Mouse (Mus musculus) testis, adult 2 months (tissue): ENCODE data around the gene Adam1b. TPM values are rescaled to one million over a fixed set of nuclear protein-coding genes. Genes with fewer than 3 reads are reported as not detected.

Experiments used
- H3K27ac ChIP-seq: fragments of 200-500 bp; 2 replicates; pipeline ENCODE4 v1.5.1; 2012; ENCODE audit warnings: low read depth, low read length; ENCODE audit not compliant: control insufficient read depth, insufficient read depth
- H3K27me3 ChIP-seq: fragments of 200-500 bp; 2 replicates; pipeline ENCODE4 v1.6.1; 2012; ENCODE audit warnings: mild to moderate bottlenecking, low read length, moderate library complexity; ENCODE audit not compliant: control insufficient read depth, insufficient read depth
- H3K36me3 ChIP-seq: fragments of 200-500 bp; 2 replicates; pipeline ENCODE4 v1.6.1; 2012; ENCODE audit warnings: mild to moderate bottlenecking, low read length; ENCODE audit not compliant: control insufficient read depth, insufficient read depth
- H3K4me1 ChIP-seq: fragments of 200-500 bp; 2 replicates; pipeline ENCODE4 v1.6.1; 2012; ENCODE audit warnings: low read length; ENCODE audit not compliant: control insufficient read depth, insufficient read depth
- H3K4me3 ChIP-seq: fragments of 200-500 bp; 2 replicates; pipeline ENCODE4 v1.5.1; 2012; ENCODE audit warnings: low read depth, mild to moderate bottlenecking, low read length, moderate library complexity, mixed read lengths; ENCODE audit not compliant: control insufficient read depth
- CTCF ChIP-seq: fragments of 200-500 bp; IDR thresholded peaks from 2 replicates; pipeline ENCODE4 v1.5.1; 2012; ENCODE audit warnings: low read depth, mild to moderate bottlenecking, inconsistent platforms, low read length, moderate library complexity; ENCODE audit not compliant: control insufficient read depth, insufficient read depth, insufficient replicate concordance
- POLR2A ChIP-seq: fragments of 200-500 bp; IDR thresholded peaks from 2 replicates; pipeline ENCODE4 v1.6.1; 2012; ENCODE audit warnings: low read depth, mild to moderate bottlenecking, inconsistent platforms, low read length, moderate library complexity; ENCODE audit not compliant: control insufficient read depth
- polyA plus RNA-seq: library from polyadenylated mRNA; depleted of rRNA; stranded (reverse); fragments of >200 nt; gene quantifications from 2 replicates; pipeline ENCODE4 v1.2.3, GENCODE M21; 2012

The Adam1b gene
- polyA plus RNA-seq, 1 experiment = 85.1 TPM

DNA sequence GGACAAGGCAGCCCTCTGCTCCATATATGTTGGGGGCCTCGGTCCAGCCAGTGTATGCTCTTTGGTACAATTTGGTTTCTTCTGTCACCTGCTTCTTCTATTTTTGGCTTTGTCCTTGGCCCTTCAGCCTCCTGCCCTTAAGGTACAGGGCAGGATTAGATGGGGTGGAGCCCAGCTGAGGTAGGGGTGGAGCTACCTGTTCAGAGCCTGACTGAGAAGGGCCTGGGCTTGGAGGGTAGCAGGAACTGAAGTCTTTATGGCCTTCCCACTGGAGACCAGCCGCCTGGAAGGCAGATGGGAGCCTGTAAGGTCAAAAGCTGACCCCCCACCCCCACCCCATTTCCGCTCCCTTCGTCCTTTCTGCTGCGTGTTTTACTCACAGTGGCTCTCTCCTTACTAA lies 40.3 kb downstream of the Adam1b start:
- H3K27ac ChIP-seq = no peak overlapping the region
- TF ChIP-seq CTCF (no peak), POLR2A (no peak)
- no peaks in the 10 kb centered on the region for H3K36me3 ChIP-seq
- H3K4me1 ChIP-seq = no peaks in the 10 kb centered on the region
- no peak overlapping the region for H3K4me3 ChIP-seq
- H3K27me3 ChIP-seq = no peaks in the 10 kb centered on the region

GRCm38 (mm10) chr5:121462171-121462502 lies 41.1 kb downstream of the Adam1b start:
- no peaks in the 10 kb centered on the region for H3K27me3 ChIP-seq
- TF ChIP-seq POLR2A (no peak), CTCF (no peak)
- H3K4me1 ChIP-seq = no peaks in the 10 kb centered on the region
- no peak overlapping the region for H3K27ac ChIP-seq
- no peaks in the 10 kb centered on the region for H3K36me3 ChIP-seq
- H3K4me3 ChIP-seq = no peak overlapping the region

DNA sequence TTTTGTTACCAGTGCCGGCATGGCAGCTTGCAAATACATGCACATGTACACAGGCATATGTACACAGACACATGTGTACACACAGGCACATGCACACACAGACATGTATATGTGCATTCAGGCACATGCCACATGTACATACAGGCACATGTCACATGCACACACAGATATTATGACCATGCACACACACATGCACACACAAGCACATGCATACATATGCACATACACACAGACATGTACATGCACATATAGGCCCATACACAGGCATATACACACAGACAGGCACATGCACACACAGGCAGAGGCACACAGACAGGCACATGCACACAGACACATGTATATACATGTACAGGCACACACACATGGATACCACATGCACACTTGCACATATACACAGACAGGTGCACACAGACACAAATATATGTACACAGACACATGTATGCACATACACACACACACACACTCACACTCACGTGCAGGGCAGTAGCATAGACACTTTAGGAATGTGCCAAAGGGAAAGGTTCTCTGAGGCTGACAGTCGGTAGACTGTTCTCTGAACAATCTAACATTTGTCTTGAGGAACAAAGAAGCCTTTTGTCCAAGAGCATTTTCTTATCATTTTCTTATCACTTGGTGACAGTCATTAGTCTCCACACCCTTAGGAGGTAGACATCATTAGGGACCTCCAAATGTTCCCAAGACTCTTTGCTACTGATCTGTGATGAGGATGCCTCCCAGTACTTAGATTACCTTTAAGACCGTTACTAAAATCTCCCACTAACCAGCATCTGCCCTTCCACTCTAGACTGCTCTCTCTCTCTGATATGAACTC lies 41.7 kb downstream of the Adam1b start:
- no peak for TF ChIP-seq CTCF
- no peak for TF ChIP-seq POLR2A
- Histone ChIP-seq H3K4me1 (no peaks in the 10 kb centered on the region; the same call in 1 of the 2 replicates), H3K27me3 (no peaks in the 10 kb centered on the region), H3K27ac (no peak overlapping the region), H3K36me3 (no peaks in the 10 kb centered on the region), H3K4me3 (no peak overlapping the region)

GRCm38 (mm10) chr5:121455510-121456265 lies 47.5 kb downstream of the Adam1b start:
- peaks cover 9% of the 10 kb centered on the region for H3K4me1 ChIP-seq

GRCm38 (mm10) chr5:121454503-121454782 lies 48.8 kb downstream of the Adam1b start:
- no peak for TF ChIP-seq POLR2A
- no peak for TF ChIP-seq CTCF
- H3K4me1 ChIP-seq = peaks cover 9% of the 10 kb centered on the region
- H3K4me3 ChIP-seq = no peak overlapping the region
- no peaks in the 10 kb centered on the region for H3K36me3 ChIP-seq
- no peak overlapping the region for H3K27ac ChIP-seq
- no peaks in the 10 kb centered on the region for H3K27me3 ChIP-seq

More at GRCm38 (mm10) chr5:121455510-121456265, 47.5 kb downstream of the Adam1b start:
- TF ChIP-seq CTCF = no peak
- no peak for TF ChIP-seq POLR2A
- Histone ChIP-seq H3K27me3 (no peaks in the 10 kb centered on the region), H3K4me3 (no peak overlapping the region), H3K36me3 (no peaks in the 10 kb centered on the region), H3K27ac (no peak overlapping the region)

- Histone ChIP-seq H3K4me1 (peaks cover 9% of the 10 kb centered on the region), H3K4me3 (peak overlapping the region; percentile 20; the same call in 1 of the 2 replicates), H3K36me3 (no peaks in the 10 kb centered on the region), H3K27ac (no peak overlapping the region), H3K27me3 (no peaks in the 10 kb centered on the region)
- TF ChIP-seq CTCF = no peak
- no peak for TF ChIP-seq POLR2A
Measured at GRCm38 (mm10) chr5:121453743-121454502, 49.3 kb downstream of the Adam1b start.

DNA sequence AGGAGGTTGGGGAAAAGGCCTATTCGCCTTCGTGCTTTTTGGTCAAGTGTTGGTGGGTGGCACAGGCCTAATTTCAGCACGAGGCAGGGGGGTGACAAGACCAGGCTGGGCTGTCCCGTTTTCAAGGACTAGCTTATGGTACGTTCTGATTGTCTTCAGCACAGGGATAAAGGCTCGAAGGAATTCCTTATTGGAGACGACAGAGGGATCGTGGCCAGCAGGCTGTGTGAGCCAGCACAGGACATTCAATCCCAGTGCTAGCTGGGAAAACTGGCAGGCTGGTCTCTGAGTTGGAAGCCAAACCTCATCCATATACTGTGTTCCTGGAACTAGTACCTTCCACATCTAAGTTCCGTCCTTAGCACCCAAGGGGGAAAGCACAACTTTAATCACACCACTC lies 50.3 kb downstream of the Adam1b start:
- Histone ChIP-seq H3K36me3 (no peaks in the 10 kb centered on the region), H3K4me1 (peaks cover 9% of the 10 kb centered on the region), H3K4me3 (peak overlapping the region; percentile 95), H3K27ac (peak overlapping the region; percentile 97), H3K27me3 (no peaks in the 10 kb centered on the region)
- TF ChIP-seq CTCF (no peak), POLR2A (no peak)
